Mouse (Mus musculus) MEL (cell line): ENCODE results near the gene Syt2. TPM values are rescaled to one million over a fixed set of nuclear protein-coding genes. Genes with fewer than 3 reads are reported as not detected.
A peak's percentile ranks its signal among the peaks of the same experiment; 100 is the strongest.

Source experiments
- DNase-seq: peaks from one replicate; pipeline ENCODE4 v3.0.0; 2011; ENCODE audit warnings: low read depth, low spot score
- H3K27ac ChIP-seq: 2 replicates; pipeline ENCODE4 v1.5.1; 2012; ENCODE audit warnings: low read depth, mild to moderate bottlenecking, control low read depth, low read length, moderate library complexity; ENCODE audit not compliant: control insufficient read depth
- H3K27me3 ChIP-seq, 2 experiments: fragments of 150-350 bp in 1 of 2; sonication (generic) in 1 of 2; 2 replicates each; pipeline ENCODE4 v1.6.1; 2012; ENCODE audit warnings: low read length in 2 of 2, mild to moderate bottlenecking in 2 of 2, improper control_type of control experiment in 1 of 2, moderate library complexity in 1 of 2; ENCODE audit not compliant: insufficient read depth in 2 of 2, control insufficient read depth in 1 of 2
- H3K36me3 ChIP-seq, 2 experiments: 2 replicates each; pipeline ENCODE4 v1.6.1; 2012 to 2014; ENCODE audit warnings: low read length in 2 of 2, improper control_type of control experiment in 1 of 2, inconsistent platforms in 1 of 2, mild to moderate bottlenecking in 1 of 2; ENCODE audit not compliant: insufficient read depth in 2 of 2, control insufficient read depth in 1 of 2
- H3K4me1 ChIP-seq, 2 experiments: fragments of 150-350 bp in 1 of 2; sonication (generic) in 1 of 2; 2 replicates each; pipeline ENCODE4 v1.6.1; 2012; ENCODE audit warnings: low read length in 2 of 2, improper control_type of control experiment in 1 of 2, mild to moderate bottlenecking in 1 of 2; ENCODE audit not compliant: insufficient read depth in 2 of 2, control insufficient read depth in 1 of 2
- H3K4me3 ChIP-seq, 2 experiments: fragments of 150-350 bp in 1 of 2; sonication (generic) in 1 of 2; 2 replicates each; pipeline ENCODE4 v1.5.1; 2012; ENCODE audit warnings: low read depth in 2 of 2, low read length in 2 of 2, mild to moderate bottlenecking in 2 of 2, moderate library complexity in 2 of 2, control low read depth in 1 of 2, improper control_type of control experiment in 1 of 2; ENCODE audit not compliant: control insufficient read depth in 1 of 2, insufficient read depth in 1 of 2
- H3K79me2 ChIP-seq: 2 replicates; pipeline ENCODE4 v1.6.1; 2012; ENCODE audit warnings: mild to moderate bottlenecking, low read length, moderate library complexity; ENCODE audit not compliant: control insufficient read depth, poor library complexity, insufficient read depth
- H3K9ac ChIP-seq: 2 replicates; pipeline ENCODE4 v1.6.1; 2012; ENCODE audit warnings: low read depth, mild to moderate bottlenecking, control low read depth, low read length, moderate library complexity; ENCODE audit not compliant: control insufficient read depth, poor library complexity, severe bottlenecking
- H3K9me3 ChIP-seq: fragments of 150-350 bp; sonication (generic); replicated peaks from 2 replicates; pipeline ENCODE4 v1.6.1; 2012; ENCODE audit warnings: mild to moderate bottlenecking, low read length, improper control_type of control experiment, moderate library complexity; ENCODE audit not compliant: insufficient read depth
- BHLHE40 ChIP-seq: IDR thresholded peaks from 2 replicates; pipeline ENCODE4 v1.6.1; 2012; ENCODE audit warnings: low read depth, mild to moderate bottlenecking, inconsistent platforms, low read length, improper control_type of control experiment, borderline replicate concordance
- CHD1 ChIP-seq: IDR thresholded peaks from 2 replicates; pipeline ENCODE4 v1.6.1; 2012; ENCODE audit warnings: low read depth, mild to moderate bottlenecking, inconsistent platforms, low read length, improper control_type of control experiment
- CTCF ChIP-seq, 3 experiments: IDR thresholded peaks in 2 of 3; conservative IDR thresholded peaks in 1 of 3; 2 replicates each; pipeline ENCODE4 v1.5.1; 2011 to 2012; ENCODE audit warnings: low read length in 3 of 3, low read depth in 2 of 3, mild to moderate bottlenecking in 2 of 3, improper control_type of control experiment in 1 of 3, inconsistent platforms in 1 of 3, mixed read lengths in 1 of 3, moderate library complexity in 1 of 3; ENCODE audit not compliant: control insufficient read depth in 1 of 3, insufficient read depth in 1 of 3, poor library complexity in 1 of 3, severe bottlenecking in 1 of 3
- ELF1 ChIP-seq: IDR thresholded peaks from 2 replicates; pipeline ENCODE4 v1.6.1; 2014; ENCODE audit warnings: low read depth, mild to moderate bottlenecking, inconsistent platforms, low read length, improper control_type of control experiment, moderate library complexity
- EP300 ChIP-seq, 2 experiments: IDR thresholded peaks; 2 replicates each; pipeline ENCODE4 v1.6.1; 2011; ENCODE audit warnings: improper control_type of control experiment in 2 of 2, low read length in 2 of 2, low read depth in 1 of 2, mild to moderate bottlenecking in 1 of 2
- ETS1 ChIP-seq: IDR thresholded peaks from 2 replicates; pipeline ENCODE4 v1.6.1; 2012; ENCODE audit warnings: low read depth, mild to moderate bottlenecking, inconsistent platforms, low read length, improper control_type of control experiment, moderate library complexity
- GABPA ChIP-seq: IDR thresholded peaks from 2 replicates; pipeline ENCODE4 v1.6.1; 2012; ENCODE audit warnings: low read depth, mild to moderate bottlenecking, inconsistent platforms, low read length, improper control_type of control experiment, moderate library complexity
- GATA1 ChIP-seq: IDR thresholded peaks from 2 replicates; pipeline ENCODE4 v1.6.1; 2011; ENCODE audit warnings: low read depth, low read length, improper control_type of control experiment
- JUND ChIP-seq: IDR thresholded peaks from 2 replicates; pipeline ENCODE4 v1.6.1; 2011; ENCODE audit warnings: low read depth, mild to moderate bottlenecking, improper control_type of control experiment, low read length
- KAT2A ChIP-seq: conservative IDR thresholded peaks from 2 replicates; pipeline ENCODE4 v1.6.1; 2012; ENCODE audit warnings: low read depth, low read length, improper control_type of control experiment, inconsistent platforms
- MAX ChIP-seq: IDR thresholded peaks from 2 replicates; pipeline ENCODE4 v1.6.1; 2011; ENCODE audit warnings: low read length, improper control_type of control experiment
- MAZ ChIP-seq: IDR thresholded peaks from 2 replicates; pipeline ENCODE4 v1.6.1; 2012; ENCODE audit warnings: low read depth, mild to moderate bottlenecking, inconsistent platforms, low read length, improper control_type of control experiment
- MEF2A ChIP-seq: IDR thresholded peaks from 2 replicates; pipeline ENCODE4 v1.6.1; 2014; ENCODE audit warnings: low read depth, mild to moderate bottlenecking, inconsistent platforms, low read length, improper control_type of control experiment; ENCODE audit not compliant: poor library complexity, insufficient replicate concordance, severe bottlenecking; ENCODE audit errors: extremely low read depth
- MXI1 ChIP-seq: IDR thresholded peaks from 2 replicates; pipeline ENCODE4 v1.6.1; 2011; ENCODE audit warnings: mild to moderate bottlenecking, low read depth, low read length, improper control_type of control experiment
- NELFE ChIP-seq: IDR thresholded peaks from 2 replicates; pipeline ENCODE4 v1.6.1; 2011; ENCODE audit warnings: low read depth, low read length, improper control_type of control experiment
- NRF1 ChIP-seq: IDR thresholded peaks from 2 replicates; pipeline ENCODE4 v1.6.1; 2014; ENCODE audit warnings: low read depth, mild to moderate bottlenecking, inconsistent platforms, low read length, improper control_type of control experiment, moderate library complexity; ENCODE audit not compliant: poor library complexity, insufficient read depth, severe bottlenecking
- POLR2A ChIP-seq, 2 experiments: IDR thresholded peaks; 2 replicates each; pipeline ENCODE4 v1.6.1; 2011 to 2012; ENCODE audit warnings: low read length in 2 of 2, mild to moderate bottlenecking in 2 of 2, control low read depth in 1 of 2, improper control_type of control experiment in 1 of 2, low read depth in 1 of 2, moderate library complexity in 1 of 2; ENCODE audit not compliant: control insufficient read depth in 1 of 2, insufficient read depth in 1 of 2, poor library complexity in 1 of 2
- POLR2AphosphoS5 ChIP-seq: IDR thresholded peaks from 2 replicates; pipeline ENCODE4 v1.6.1; 2012; ENCODE audit warnings: low read depth, borderline replicate concordance, mild to moderate bottlenecking, inconsistent platforms, low read length, moderate library complexity, mixed read lengths
- RAD21 ChIP-seq: IDR thresholded peaks from 2 replicates; pipeline ENCODE4 v1.6.1; 2011; ENCODE audit warnings: mild to moderate bottlenecking, low read depth, low read length, improper control_type of control experiment
- RCOR1 ChIP-seq: IDR thresholded peaks from 2 replicates; pipeline ENCODE4 v1.6.1; 2012; ENCODE audit warnings: low read depth, mild to moderate bottlenecking, inconsistent platforms, low read length, improper control_type of control experiment
- TAL1 ChIP-seq: IDR thresholded peaks from 2 replicates; pipeline ENCODE4 v1.6.1; 2012; ENCODE audit warnings: mild to moderate bottlenecking, inconsistent platforms, low read length, moderate library complexity, mixed read lengths
- TBP ChIP-seq: IDR thresholded peaks from 2 replicates; pipeline ENCODE4 v1.8.0; 2011; ENCODE audit warnings: low read depth, low read length, improper control_type of control experiment
- TCF12 ChIP-seq: IDR thresholded peaks from 2 replicates; pipeline ENCODE4 v1.6.1; 2014; ENCODE audit warnings: low read depth, mild to moderate bottlenecking, inconsistent platforms, low read length, improper control_type of control experiment, moderate library complexity
- UBTF ChIP-seq: IDR thresholded peaks from 2 replicates; pipeline ENCODE4 v1.6.1; 2012; ENCODE audit warnings: low read depth, mild to moderate bottlenecking, inconsistent platforms, low read length, improper control_type of control experiment, moderate library complexity, borderline replicate concordance; ENCODE audit not compliant: insufficient read depth
- ZC3H11A ChIP-seq: IDR thresholded peaks from 2 replicates; pipeline ENCODE4 v1.6.1; 2012; ENCODE audit warnings: low read depth, mild to moderate bottlenecking, inconsistent platforms, low read length, improper control_type of control experiment
- ZMIZ1 ChIP-seq: IDR thresholded peaks from 2 replicates; pipeline ENCODE4 v1.6.1; 2012; ENCODE audit warnings: low read depth, mild to moderate bottlenecking, inconsistent platforms, low read length, improper control_type of control experiment, moderate library complexity
- polyA plus RNA-seq, 2 experiments: library from polyadenylated mRNA; stranded (reverse) in 1 of 2; unstranded in 1 of 2; fragments of >175 nt in 1 of 2; fragments of >200 nt in 1 of 2; gene quantifications; 2 replicates each; pipeline versions ENCODE4 v1.2.1 to v1.2.4; 2012; ENCODE audit warnings: low replicate concordance in 2 of 2, low read depth in 1 of 2; ENCODE audit not compliant: insufficient read length in 2 of 2, insufficient read depth in 1 of 2, missing spikeins in 1 of 2
- total RNA-seq: library from RNA; depleted of rRNA; stranded (reverse); fragments of 300-350 nt; gene quantifications from 2 replicates; pipeline ENCODE4 v1.2.3, GENCODE M21; 2012

Gene Syt2
- total and polyA plus RNA-seq, 3 experiments, result 0.31 TPM; not detected in 2

- no peak for TF ChIP-seq BHLHE40
- TF ChIP-seq GATA1, result no peak
- TF ChIP-seq POLR2AphosphoS5, result no peak
- TF ChIP-seq MEF2A, result no peak
- no peak for TF ChIP-seq TAL1
- TF ChIP-seq POLR2A (IDR thresholded peaks at IDR 0.05; ENCODE audit: control insufficient read depth in 1 of 2, insufficient read depth in 1 of 2, low read depth in 1 of 2, low read length in 2 of 2, poor library complexity in 1 of 2), result no peak
- no peak for TF ChIP-seq MAX
- TF ChIP-seq KAT2A, result no peak
- TF ChIP-seq TCF12, result no peak
- no peak for TF ChIP-seq ZC3H11A
- no peak for TF ChIP-seq NELFE
- no peak for TF ChIP-seq ELF1
- peaks cover 0 to 2% of the 10 kb centered on the region in 2 experiments; a peak in 2 of 4 replicates for H3K27me3 ChIP-seq
- no peaks in the 10 kb centered on the region for H3K9me3 ChIP-seq
- peaks cover 0 to 2% of the 10 kb centered on the region in 2 experiments; a peak in 2 of 4 replicates for H3K36me3 ChIP-seq
- H3K79me2 ChIP-seq, result no peaks in the 10 kb centered on the region
- no peak overlapping the region for H3K9ac ChIP-seq
- no peak overlapping the region for H3K27ac ChIP-seq
- DNase-seq, result no peak
- H3K4me1 ChIP-seq, result peaks cover 0 to 11% of the 10 kb centered on the region in 2 experiments; a peak in 2 of 4 replicates
- no peak overlapping the region for H3K4me3 ChIP-seq
Observed at GRCm38 (mm10) chr1:134651268-134651850, 4.9 kb downstream of the Syt2 start.

DNA sequence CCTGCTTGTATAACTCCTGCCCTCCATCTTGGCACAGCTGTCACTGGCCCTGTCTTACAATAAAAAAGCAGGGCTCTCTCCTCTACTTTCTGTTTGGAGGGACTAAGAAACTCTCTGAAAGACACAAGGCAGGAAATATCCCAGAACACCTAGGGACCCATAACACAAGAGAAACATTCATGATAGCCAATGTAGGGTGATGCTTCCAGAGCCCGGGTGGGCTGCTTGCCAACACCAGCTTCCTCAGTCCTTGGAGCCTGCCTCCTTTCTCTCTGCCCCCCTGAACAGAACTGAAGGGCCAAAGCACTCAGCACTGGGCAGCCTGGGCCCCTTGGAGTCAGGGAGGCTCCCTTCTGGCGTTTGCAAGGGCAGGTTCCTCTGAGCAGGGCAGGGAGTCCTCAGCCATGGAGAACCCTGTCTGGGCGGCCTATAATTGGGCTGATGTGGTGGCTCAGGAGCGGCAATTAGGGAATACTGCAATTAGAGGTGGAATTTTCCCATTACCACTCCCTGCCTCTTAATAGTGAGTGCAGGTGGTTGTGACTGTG lies 5.4 kb downstream of the Syt2 start:
- peak; percentile 61 for DNase-seq
- Histone ChIP-seq H3K9ac (no peak overlapping the region), H3K27me3 (peaks cover 0 to 2% of the 10 kb centered on the region in 2 experiments; a peak in 2 of 4 replicates)

More for the DNA sequence above, 5.4 kb downstream of the Syt2 start:
- Histone ChIP-seq H3K79me2 (no peaks in the 10 kb centered on the region), H3K4me3 (no peak overlapping the region)
- TF ChIP-seq CTCF (IDR thresholded peaks at IDR 0.05 in 2 of 3, conservative IDR thresholded peaks at IDR 0.05 in 1 of 3; ENCODE audit: control insufficient read depth in 1 of 3, insufficient read depth in 1 of 3, low read depth in 2 of 3, low read length in 3 of 3, poor library complexity in 1 of 3, severe bottlenecking in 1 of 3) (no peak), GABPA (no peak), JUND (no peak), NRF1 (no peak), MAZ (no peak), TAL1 (no peak), TCF12 (no peak), TBP (no peak), RCOR1 (no peak), CHD1 (no peak), ZMIZ1 (no peak), UBTF (no peak), POLR2AphosphoS5 (no peak), MXI1 (no peak), RAD21 (no peak), EP300 (IDR thresholded peaks at IDR 0.05; ENCODE audit: low read depth in 1 of 2, low read length in 2 of 2) (no peak), ETS1 (no peak)
- TF ChIP-seq, all 39 proteins: peak for 0
- Histone ChIP-seq H3K27ac (no peak overlapping the region), H3K36me3 (peaks cover 0 to 2% of the 10 kb centered on the region in 2 experiments; a peak in 2 of 4 replicates), H3K9me3 (no peaks in the 10 kb centered on the region), H3K4me1 (peaks cover 0 to 11% of the 10 kb centered on the region in 2 experiments; a peak in 2 of 4 replicates)
